Mouse (Mus musculus): ENCODE measurements around the gene Trim41. TPM values are rescaled to one million over a fixed set of nuclear protein-coding genes. Genes with fewer than 3 reads are reported as not detected.
"Not testable (repeated sequence)": the region's sequence is repeated elsewhere in the genome, so short reads cannot be mapped to it uniquely, and the experiment has no call there.

Trim41 gene
- polyA plus RNA-seq (2012; rRNA removed) = 41.4 and 47.6 TPM in 2 replicates

DNA sequence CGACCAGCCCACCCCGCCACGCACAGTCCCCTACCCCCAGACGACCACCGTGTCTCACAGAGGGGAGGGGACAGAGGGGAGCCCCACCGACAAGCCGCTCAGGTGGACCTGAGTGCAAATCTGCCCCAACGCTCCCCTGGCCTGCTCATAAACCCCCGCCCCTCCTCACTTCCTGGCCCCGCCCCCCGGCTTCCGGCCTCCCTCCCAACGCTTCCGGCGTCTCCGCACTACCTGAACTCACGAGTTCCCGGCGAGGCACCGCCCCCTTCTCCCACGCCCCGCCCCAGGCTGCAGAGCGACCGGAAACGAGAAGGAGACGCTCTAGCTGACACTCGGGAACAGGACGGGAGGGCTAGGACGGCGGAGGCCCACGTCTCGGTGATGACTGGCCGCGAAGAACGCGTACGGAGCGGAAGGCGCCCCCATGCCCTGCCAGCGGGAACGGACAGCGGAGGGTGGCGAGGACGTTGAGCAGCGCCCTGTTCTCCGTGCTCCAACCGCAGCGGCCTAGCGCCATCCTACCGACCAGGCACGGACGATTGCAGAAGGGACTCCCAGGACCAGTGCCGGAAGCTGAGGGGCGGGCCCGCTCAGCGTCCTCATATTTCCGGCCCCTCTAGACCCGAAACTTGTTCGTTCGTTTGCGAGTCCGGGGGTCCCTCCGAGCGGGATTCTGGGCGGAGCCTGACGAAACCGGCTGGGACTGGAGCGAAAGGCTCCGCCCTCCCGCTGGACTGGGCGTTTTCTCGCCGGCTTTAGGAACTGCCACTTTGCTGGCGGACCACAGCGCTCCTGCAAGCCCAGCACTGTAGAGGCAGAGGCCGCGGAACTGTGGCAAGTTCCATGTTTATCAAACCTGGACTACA lies at the start of gene Trim41:
TSS of gene Trim41 (minus strand) at position 554 of the 866 bp plus-strand sequence.
- peak; percentile 97 to 99 for DNase-seq (ENCODE audit: extremely low spot score in 1 of 2, low spot score in 1 of 2)

DNA sequence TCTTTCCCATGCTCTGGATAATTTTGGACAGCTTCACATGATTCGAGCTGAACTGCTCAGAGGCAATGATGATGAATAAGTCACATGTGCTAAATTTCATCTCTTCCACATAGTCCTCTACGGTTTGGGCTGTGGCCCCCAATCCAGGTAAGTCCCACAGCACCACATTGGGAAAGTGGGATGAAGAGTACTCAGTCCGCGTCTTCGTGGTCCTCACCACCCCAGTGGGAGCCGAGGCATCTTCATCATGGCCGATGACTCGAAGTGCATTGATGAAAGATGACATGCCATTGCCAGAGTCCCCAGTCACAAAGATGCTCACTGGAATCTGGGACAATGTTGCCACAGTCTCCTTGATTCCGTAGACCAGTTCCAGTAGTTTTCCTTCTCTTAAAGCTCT lies 49.3 kb upstream of the Trim41 start:
- DNase-seq (ENCODE audit: extremely low spot score in 1 of 2, low spot score in 1 of 2) = no peak

- DNase-seq (ENCODE audit: extremely low spot score in 1 of 2, low spot score in 1 of 2) = no peak
Observed at GRCm38 (mm10) chr11:48863808-48864207, 46.7 kb upstream of the Trim41 start.

GRCm38 (mm10) chr11:48862784-48863319 lies 45.7 kb upstream of the Trim41 start:
- DNase-seq (ENCODE audit: extremely low spot score in 1 of 2, low spot score in 1 of 2) = no peak

DNA sequence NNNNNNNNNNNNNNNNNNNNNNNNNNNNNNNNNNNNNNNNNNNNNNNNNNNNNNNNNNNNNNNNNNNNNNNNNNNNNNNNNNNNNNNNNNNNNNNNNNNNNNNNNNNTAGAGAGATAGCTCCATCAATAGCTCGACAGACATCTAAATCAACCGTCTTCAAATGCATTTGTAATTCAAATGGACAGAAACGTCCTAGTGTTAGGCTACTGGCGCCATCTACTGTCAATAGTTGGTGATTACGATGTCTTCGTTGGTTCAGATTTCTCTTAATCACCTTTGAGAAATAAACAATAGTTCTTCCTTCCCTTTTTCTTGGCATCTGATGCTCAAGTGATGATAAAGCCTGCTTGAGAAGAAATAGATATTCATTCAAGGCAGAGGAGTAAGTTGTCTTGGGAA lies 41.9 kb upstream of the Trim41 start:
- DNase-seq (ENCODE audit: extremely low spot score in 1 of 2, low spot score in 1 of 2) = peak in 1 of 2 experiments; percentile 85

DNA sequence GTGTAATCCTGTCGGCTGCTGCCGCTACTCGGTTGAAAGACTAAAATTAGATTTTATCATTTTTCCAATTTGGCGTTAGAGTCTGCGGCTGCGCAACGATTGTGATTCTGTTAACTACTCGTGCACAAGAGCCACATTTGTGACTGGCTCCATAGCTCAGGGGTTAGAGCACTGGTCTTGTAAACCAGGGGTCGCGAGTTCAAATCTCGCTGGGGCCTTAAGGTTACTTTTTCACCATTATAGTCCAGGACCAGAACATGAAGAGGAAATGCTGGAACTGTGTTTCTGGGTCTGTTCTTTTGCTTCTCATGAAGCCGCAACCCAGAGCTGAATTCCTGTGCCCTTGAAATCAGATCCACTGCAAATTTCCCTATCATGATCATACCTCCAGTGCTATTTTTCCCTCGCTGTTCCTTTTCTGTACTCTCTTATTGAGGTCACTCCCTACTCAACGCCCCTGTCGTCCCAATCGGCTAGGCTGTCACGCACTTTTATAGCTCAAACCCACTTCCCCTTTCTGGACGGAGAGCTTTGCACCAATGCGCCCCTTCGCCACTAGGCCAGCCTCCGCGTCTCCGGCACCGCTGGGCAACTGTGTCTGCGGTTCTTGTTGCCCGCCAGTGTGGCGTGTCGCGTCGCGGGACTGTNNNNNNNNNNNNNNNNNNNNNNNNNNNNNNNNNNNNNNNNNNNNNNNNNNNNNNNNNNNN lies 36.5 kb upstream of the Trim41 start:
- peak; percentile 85 to 98 for DNase-seq (ENCODE audit: extremely low spot score in 1 of 2, low spot score in 1 of 2)

GRCm38 (mm10) chr11:48852624-48853473 lies 35.7 kb upstream of the Trim41 start:
- peak in 1 of 2 experiments; percentile 12 for DNase-seq (ENCODE audit: extremely low spot score in 1 of 2, low spot score in 1 of 2)

- no peak for DNase-seq (ENCODE audit: extremely low spot score in 1 of 2, low spot score in 1 of 2)
Observed at GRCm38 (mm10) chr11:48852190-48852589, 35.0 kb upstream of the Trim41 start.

GRCm38 (mm10) chr11:48851270-48851995 lies 34.3 kb upstream of the Trim41 start:
- DNase-seq (ENCODE audit: extremely low spot score in 1 of 2, low spot score in 1 of 2) = no peak

GRCm38 (mm10) chr11:48850240-48850639 lies 33.1 kb upstream of the Trim41 start:
- DNase-seq (ENCODE audit: extremely low spot score in 1 of 2, low spot score in 1 of 2) = no peak

- no peak for DNase-seq (ENCODE audit: extremely low spot score in 1 of 2, low spot score in 1 of 2)
Observed at GRCm38 (mm10) chr11:48846881-48847280, 29.7 kb upstream of the Trim41 start.

DNA sequence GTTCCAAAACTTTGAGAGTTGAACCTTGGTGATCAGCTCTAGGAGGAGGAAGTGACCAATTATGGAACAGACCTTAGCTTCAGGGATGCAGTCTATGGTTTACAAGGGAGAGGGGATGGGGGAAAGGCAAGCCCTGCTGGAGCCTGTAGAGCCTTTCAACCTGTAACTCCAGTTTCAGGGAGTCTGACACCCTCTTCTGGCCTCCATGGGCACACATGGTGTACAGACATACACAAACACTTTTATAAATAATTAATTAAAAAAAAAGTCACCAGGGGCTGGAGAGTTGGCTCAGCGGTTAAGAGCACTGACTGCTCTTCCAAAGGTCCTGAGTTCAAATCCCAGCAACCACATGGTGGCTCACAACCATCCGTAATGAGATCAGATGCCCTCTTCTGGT lies 29.2 kb upstream of the Trim41 start:
- not testable (repeated sequence) for DNase-seq (ENCODE audit: extremely low spot score in 1 of 2, low spot score in 1 of 2)

GRCm38 (mm10) chr11:48845244-48845815 lies 28.2 kb upstream of the Trim41 start:
- DNase-seq (ENCODE audit: extremely low spot score in 1 of 2, low spot score in 1 of 2) = no peak

DNA sequence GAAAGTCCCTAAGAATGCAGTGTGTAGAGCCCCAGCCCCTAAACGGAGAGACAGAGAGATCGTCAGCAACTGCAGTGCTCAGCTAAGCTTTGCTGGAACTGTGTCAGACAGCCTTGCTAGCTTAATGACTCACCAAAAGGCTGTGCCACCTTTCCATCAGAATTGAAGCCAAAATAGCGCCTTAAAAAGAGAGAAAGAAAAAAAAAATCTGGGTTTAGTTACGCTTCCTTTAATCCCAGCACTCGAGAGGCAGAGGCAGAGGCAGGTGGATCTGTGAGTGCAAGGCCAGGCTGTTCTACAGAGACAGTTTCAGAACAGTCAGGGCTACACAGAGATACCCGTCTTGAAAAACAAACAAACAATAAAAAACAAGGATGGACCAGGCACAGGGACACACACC lies 27.2 kb upstream of the Trim41 start:
- peak in 1 of 2 experiments; percentile 38 for DNase-seq (ENCODE audit: extremely low spot score in 1 of 2, low spot score in 1 of 2)

DNA sequence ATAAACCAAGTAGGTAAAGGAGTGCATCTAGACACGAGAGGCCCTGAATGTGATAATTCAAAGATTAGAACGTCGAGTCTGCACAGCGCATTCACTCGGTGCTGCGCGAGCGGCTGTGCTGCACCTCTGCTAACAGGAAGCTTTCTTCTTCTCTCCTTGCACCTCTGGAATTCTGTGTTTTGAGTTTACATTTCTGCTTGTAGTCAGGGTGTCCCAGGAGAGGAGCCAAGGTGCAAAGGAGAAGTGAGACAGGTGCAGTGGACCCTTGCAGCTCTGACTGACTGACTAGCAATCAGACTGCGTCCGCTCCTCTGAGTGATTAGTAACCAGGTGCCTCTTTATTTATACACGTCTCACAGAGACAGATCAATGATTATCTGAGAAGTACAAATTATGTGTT lies 26.0 kb upstream of the Trim41 start:
- no peak for DNase-seq (ENCODE audit: extremely low spot score in 1 of 2, low spot score in 1 of 2)

- DNase-seq (ENCODE audit: extremely low spot score in 1 of 2, low spot score in 1 of 2) = no peak
Observed at GRCm38 (mm10) chr11:48842378-48842792, 25.2 kb upstream of the Trim41 start.

GRCm38 (mm10) chr11:48841213-48841612 lies 24.1 kb upstream of the Trim41 start:
- DNase-seq (ENCODE audit: extremely low spot score in 1 of 2, low spot score in 1 of 2) = no peak

- DNase-seq (ENCODE audit: extremely low spot score in 1 of 2, low spot score in 1 of 2) = no peak
Observed at GRCm38 (mm10) chr11:48840805-48841204, 23.7 kb upstream of the Trim41 start.

DNA sequence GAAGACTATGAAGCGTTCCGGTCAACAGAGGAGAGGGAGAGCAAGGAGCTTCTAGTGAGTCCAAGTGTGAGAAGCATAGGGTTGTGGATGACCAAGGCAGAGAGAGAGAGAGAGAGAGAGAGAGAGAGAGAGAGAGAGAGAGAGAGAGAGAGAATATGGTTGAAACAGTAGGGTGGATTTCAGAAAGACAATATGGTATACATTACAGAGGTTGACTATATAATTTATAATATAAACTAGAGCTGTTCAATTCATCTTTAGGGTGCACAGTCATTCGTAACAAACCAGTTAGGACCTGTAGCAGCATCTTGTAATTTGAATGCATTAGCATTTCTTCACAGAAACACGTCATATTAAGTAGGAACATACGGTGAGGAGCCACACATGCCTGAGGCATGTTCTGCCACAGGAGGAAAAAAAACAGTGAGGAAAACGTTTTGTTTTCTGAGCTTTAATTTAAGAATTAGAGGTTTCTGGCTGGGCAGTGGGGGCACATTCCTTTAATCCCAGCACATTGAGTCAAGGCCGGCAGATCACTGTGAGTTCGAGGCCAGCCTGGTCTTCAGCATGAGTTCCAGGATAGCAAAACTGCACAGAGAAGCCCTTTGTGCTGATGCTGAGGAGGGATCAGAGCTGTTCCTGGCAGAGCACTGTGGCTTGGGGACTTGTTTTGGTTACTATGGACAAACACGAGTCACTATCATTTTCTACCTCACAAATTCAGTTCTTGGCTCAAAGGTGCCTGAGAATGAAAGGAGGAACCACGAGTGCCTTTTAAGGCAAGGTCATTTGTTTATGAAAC lies 21.9 kb upstream of the Trim41 start:
- DNase-seq (ENCODE audit: extremely low spot score in 1 of 2, low spot score in 1 of 2) = no peak

Data from frontal cortex, adult 2 months (tissue).